Mouse (Mus musculus) c-Kit-positive CD71-positive TER-119-positive erythroid progenitor cells, embryonic 14.5 days (primary cell): ENCODE data around the gene Ccdc89.

ENCODE experiments used
- DNase-seq: peaks from one replicate; pipeline ENCODE4 v3.0.0-alpha.2; 2013; ENCODE audit warnings: low spot score

Gene Ccdc89

DNA sequence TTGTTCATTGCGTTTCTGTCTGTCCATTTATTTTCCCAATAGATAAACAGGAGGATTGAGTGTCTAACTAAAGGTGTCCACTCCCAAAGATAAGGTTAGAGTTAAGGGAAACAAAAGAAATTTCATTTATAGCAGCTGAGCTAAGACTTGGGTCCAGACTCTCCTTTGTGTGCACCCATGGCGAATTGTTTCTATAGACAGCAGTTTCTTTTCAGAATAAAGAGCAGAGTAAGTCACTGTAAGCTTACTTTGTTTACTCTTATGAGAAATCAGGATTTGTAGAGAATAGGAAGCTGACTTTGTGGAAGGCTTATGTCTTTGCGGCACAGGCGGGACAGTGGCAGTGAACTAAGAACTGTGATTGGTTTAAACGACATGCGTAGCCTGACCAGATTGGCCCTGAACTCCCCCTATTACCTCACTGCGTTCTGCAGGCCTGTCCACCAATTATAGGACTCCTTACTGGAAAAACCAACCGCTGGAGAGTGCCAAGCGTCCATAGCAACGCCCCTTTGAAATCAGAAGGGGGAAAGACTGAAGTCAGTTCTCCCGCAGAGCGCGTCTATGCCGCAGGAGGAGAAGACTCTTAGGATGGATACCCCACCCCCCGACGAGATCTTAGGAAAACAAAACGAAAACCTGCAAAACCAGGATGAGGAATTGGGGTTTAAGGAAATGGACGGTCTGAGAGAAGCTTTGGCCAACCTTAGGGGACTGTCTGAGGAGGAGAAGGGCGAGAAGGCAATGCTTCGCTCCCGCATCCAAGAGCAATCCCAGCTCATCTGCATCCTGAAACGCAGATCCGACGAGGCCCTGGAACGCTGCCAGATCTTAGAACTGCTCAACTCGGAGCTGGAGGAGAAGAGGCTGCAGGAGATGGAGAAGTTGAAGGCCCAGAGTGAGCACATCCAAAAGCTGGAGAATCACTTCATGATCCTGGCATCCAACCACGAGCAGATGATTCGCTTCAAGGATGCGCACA is at the start of gene Ccdc89:
Gene Ccdc89 (plus strand): TSS at position 558 of the 982 bp plus-strand sequence.
- DNase-seq, result peak; percentile 40

GRCm38 (mm10) chr7:90384411-90384810 is 42.0 kb upstream of the Ccdc89 start:
- no peak for DNase-seq

- no peak for DNase-seq
These were observed 39.4 kb upstream of the Ccdc89 start for GRCm38 (mm10) chr7:90386885-90387459.

DNA sequence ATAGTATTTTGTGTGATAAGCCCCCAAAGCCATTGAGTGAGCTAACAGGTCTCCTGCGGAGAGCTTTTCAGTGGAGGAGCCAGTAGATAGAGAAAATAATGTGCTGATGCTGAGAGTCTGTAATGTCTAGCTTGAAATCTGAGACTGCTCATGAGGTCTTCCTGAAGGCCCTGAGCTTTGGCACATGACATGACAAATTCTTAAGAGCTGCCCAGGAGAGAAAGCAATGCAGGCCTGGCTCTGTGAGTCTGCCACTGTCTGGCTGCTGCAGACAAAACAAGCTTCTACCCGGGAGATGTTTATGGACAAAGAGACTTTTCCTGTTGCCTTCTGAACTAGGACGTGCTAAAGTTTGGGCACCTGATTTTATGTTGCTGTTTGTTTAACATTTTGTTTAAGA is 36.6 kb upstream of the Ccdc89 start:
- no peak for DNase-seq

- no peak for DNase-seq
These were observed 31.3 kb upstream of the Ccdc89 start for GRCm38 (mm10) chr7:90395073-90395472.

GRCm38 (mm10) chr7:90395928-90396327 is 30.4 kb upstream of the Ccdc89 start:
- DNase-seq, result no peak

DNA sequence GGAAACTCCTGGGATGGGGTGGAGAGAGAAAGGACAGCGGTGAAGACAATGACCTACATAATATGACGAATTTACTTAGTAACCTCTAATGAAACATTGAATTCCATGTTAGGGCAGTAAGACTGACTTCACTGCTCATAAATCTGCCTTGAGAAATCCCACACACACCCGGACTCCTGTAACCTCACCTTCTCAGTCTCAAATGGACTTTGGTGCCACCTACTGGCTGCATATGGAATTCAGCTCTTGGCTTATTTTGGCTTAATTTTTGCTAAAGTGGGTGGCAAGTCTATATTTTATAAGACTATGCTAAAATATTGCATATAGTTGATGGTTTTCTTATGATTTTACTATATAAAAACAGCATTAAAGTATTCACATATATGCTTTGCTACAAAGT is 16.4 kb upstream of the Ccdc89 start:
- peak; percentile 42 for DNase-seq

- no peak for DNase-seq
These were observed 629 bp downstream of the Ccdc89 start for GRCm38 (mm10) chr7:90427006-90427405.

DNA sequence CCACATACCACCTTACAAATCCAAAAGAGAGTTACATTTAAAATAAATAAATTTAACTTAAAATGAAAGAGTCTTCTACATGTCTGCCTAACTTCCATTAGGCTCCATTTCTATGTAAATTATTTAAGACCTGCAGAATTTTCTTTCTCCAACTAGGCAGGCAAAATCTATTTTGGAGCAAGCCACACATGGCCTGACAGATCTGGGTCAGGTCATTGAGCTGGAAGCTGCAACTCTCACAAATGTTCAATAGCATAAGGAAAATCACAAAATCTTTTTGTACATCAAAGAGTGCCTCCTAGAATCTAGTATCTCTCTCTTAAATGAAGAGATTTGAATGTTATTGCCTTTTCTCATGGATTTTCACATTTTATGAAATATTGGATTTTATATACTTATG is 5.8 kb downstream of the Ccdc89 start:
- no peak for DNase-seq

GRCm38 (mm10) chr7:90440044-90440443 is 13.7 kb downstream of the Ccdc89 start:
- DNase-seq, result no peak

DNA sequence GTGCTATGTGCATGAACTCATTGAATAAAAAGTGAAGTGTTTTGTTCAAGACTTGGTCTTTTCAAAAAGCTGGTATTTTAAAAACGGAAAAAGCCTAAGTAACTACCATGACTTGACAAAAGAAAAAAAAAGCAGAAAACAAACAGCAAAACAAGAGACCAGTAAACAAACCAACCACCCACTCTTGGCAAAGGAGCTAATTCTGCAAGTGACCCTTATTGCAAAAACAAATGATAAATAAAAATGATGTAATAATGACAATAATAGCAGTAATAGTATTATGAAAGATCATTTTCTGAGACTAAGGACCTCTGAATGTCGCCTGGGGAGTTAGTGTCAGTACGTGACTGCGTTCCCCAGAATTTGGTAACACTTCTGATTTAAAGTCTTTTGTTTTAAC is 15.7 kb downstream of the Ccdc89 start:
- DNase-seq, result no peak

GRCm38 (mm10) chr7:90442518-90443080 is 16.2 kb downstream of the Ccdc89 start, which contains the start of gene Crebzf:
Gene Crebzf, plus strand, starts transcription at chr7:90442729.
- peak; percentile 97 for DNase-seq

GRCm38 (mm10) chr7:90443101-90444091 is 17.0 kb downstream of the Ccdc89 start:
- peak; percentile 55 for DNase-seq

DNA sequence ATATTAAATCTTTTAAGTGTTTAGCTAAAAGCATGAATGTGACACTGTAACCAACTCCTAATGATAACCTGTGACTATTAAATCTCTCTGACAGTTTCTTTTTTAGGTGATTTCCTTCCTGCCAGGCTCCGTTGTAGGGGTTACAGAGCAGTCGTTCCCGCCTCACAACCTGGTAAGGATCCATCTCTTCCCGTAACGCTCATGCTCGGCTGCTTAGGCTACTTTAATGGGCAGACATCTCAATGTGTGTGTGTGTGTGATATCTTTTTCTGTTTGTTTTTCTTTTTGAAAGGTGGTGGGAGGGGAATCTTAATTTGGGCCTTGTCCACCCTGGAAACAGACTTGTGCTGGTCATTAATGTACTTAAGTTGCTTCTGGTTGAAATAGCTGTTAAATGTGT is 17.8 kb downstream of the Ccdc89 start:
- DNase-seq, result peak; percentile 37

DNA sequence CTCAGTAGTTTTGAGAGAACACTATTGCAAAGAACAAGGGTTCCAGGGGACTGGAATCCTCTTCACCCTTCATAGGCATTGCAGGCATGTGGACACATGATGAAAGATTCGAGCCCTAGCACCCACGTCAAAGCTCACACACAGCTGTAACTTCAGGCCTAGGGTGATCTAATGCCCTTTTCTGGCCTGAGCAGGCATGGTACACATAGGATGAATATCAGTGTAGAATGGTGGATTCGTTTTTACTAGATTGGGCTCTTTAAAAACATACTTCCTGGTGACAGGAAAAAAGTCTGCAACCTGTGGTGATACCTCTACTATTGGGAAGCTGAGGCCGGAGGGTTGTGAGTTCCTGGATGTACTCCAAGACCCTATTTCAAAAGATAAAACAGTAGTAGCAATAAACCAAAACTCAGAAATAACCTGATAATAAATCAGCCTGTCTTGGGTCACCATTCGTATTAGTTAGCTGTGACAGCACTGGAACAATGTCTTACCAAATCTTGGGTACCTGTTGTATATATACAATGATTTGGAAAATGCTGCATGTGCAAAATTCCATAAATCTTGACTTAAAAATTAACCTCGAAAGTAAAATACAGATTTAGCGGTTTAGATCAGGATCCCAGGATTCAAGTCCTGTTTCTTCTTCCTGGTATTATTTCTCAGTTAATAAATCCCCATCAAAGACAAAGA is 29.9 kb downstream of the Ccdc89 start:
- DNase-seq, result no peak

GRCm38 (mm10) chr7:90456845-90457468 is 30.6 kb downstream of the Ccdc89 start, which contains the start of gene Tmem126a:
Gene Tmem126a, minus strand, starts transcription at chr7:90457229.
- DNase-seq, result peak; percentile 77

- DNase-seq, result no peak
These were observed 31.1 kb downstream of the Ccdc89 start for GRCm38 (mm10) chr7:90457517-90457916.

GRCm38 (mm10) chr7:90460330-90460729 is 34.0 kb downstream of the Ccdc89 start:
- no peak for DNase-seq

DNA sequence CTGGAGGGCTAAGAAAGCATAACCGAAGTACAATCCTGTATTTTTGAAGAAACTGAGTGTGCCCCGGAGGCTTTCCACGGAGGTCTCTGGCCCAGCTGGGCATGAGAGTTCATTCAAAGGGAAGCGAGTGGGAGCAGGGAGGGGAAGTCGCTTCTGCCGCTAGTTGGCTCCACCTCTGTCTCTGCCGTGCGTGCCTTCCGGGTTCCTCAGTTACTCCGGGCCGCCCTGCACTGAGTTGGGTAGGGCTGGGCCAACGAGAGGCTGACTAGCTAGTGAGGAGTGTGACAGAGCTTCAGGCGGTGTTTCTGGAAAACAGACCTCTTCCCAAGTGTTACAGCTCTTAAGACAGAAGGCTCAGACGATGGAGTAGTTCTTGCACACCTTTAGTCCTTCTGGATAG is 34.6 kb downstream of the Ccdc89 start:
- DNase-seq, result peak; percentile 43

DNA sequence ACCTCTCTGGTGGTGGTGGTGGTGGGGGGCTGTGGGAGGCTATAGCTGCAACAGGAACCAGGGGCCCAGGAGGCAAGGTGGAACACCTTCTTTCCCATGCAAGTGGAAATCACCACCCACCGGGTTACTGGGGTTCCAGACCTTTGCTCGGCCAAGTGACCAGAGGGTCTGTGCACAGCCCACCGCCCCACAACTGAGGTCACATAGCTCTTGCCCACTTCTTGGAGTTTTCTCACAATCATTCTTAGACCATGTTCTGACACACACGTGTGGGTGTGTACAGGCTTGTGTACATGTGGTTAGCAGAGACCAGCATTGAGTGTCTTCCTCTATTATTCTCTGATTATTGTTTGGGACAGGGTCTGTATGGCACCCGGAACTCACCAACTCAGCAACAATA is 35.1 kb downstream of the Ccdc89 start:
- no peak for DNase-seq
